Mouse (Mus musculus) spleen, embryonic (tissue): ENCODE results near the gene Nedd4.
"Not testable (repeated sequence)": the region's sequence is repeated elsewhere in the genome, so short reads cannot be mapped to it uniquely, and the experiment has no call there.

ENCODE experiments used
- CTCF ChIA-PET: fragments of 350-600 bp; sonication (Branson Sonifier 250); formaldehyde crosslinking; loops from one replicate; lab custom pipeline; 2022; lab: Charles Lee

Gene Nedd4

DNA sequence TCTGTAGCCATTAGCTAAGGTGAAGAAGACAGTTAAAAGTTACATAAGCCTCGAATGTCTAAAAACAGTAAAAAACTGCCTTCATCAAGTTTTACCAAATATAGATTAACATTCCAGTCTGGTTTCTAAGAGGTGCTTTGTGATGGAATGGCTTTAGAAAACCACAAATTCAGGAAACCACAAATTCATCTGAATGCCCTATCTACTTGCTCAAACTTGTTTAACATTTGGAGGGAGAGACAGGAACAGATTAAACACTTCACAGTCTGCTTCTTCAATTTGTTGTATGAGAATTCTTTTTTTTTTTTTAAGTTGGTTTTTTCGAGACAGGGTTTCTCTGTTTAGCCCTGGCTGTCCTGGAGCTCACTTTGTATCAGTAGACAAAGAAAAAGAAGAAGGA, 12.4 kb upstream of the Nedd4 start:
- CTCF ChIA-PET = no interaction called here

DNA sequence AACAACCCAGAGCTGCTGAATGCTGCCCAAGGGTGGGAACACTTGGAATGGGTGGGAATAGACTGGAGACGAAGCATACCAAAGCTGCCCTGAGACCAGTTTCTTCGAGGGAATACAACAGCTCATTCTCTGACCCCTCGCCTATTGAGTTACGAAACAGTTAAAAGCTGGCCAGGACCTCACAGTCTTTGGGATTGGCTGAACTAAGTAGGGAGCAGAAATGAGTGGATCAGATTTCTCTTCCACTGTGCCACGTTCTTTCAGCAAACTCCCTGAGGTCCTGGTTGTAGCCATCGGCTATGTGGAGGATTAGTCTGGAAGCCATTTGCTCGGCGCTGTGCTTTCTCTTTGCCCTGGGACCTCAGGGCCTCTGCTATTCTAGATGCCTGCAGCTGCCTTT, 9.2 kb upstream of the Nedd4 start:
- CTCF ChIA-PET = no interaction called here

DNA sequence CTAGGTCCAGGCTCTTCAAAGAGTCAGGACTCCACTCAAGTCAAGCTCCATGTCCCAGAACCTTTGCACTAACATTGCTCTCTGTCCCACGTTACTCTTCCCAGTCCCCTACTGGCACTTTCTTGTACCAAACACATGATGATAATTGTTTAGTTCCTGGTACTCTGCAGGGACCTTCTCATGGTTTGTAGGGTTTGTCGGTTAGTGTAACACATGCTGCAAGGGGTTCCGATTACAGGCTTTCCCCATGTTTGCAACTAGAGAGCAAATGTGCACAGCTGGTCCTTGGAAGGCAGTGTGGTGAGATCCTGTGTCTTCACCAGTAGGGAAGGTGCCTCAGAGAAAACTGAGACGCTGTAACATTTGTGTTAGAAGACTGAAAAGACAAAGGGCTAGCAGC, 8.6 kb upstream of the Nedd4 start:
- CTCF ChIA-PET = interaction anchor here (0.7 kb wide), 1 partner anchor 159 kb away, joined by 3 read pairs; no protein-coding TSS in a partner anchor

DNA sequence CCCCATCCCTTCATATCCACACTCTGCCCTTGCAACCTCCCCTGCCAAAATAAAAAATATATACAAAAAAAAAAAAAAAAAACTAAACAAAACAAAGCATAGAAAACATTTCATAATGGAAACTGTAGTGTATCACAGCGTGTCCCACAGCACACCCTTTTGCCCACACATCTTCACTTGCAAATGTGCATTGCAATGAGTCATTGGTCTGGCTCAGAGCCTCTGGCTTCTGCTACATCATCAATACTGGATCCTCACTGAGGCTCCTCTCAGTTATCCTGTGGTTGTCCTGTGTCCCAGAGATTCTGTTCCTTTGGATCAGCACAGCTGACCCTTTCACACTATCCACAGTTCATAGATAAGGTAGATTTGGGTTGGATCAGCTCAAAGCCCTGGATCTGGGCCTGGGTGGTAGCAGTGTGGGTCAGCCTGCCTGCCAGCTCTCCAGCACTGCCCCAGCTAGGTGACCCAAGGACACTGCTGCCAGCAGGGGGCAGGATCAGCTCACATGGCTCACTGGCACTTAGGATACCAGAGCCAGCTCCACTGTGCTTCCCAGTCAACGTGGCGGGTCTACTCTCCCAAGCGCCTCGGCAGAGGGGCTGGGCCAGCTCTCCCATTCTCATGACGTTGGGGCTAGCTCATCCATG, 7.4 kb upstream of the Nedd4 start:
- CTCF ChIA-PET = interaction anchor here (0.8 to 1.0 kb wide), 2 partner anchors 15 to 19 kb away, joined by 3 to 6 read pairs; no protein-coding TSS in a partner anchor

DNA sequence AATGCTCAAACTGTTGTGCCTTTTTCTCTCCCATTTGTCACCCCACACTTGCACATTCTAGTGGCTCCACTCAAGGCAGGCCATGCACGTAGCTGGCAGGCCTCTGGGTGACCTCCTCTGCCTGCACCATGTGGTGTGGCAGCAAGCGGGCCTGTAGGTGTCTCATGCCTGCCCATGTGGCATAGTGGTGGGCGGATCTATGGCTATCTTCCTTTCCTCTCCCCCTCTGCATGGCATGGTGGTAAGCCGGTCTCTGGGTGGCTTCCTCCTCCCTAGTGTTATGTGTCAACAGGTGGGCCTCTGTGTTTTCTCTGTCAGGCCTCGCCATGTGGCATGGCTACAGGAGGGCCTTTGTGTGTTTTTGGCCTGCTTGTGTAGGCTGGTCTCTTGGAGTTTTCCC, 6.5 kb upstream of the Nedd4 start:
- CTCF ChIA-PET = interaction anchor here (1.3 kb wide), 1 partner anchor 20 kb away, joined by 4 read pairs; no protein-coding TSS in a partner anchor

DNA sequence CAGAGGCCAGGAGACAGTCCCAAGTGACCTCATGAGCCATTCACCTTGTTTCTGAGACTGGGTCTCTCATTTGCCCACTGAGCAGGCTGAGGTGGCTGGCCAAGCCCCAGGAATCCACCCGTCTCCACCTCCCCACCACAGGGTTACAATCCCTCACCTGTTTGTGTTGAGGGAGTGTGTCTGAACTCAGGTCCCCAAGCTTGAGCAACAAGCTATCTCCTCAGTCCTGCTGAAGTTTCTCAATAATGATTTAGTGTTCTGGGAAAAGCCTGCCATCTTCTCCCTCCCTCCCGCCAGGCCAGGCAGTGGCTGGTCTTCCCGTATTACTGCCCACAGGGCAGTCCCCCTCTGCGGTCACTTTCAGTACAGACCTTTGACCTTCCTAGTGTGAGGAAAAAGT, 5.7 kb upstream of the Nedd4 start:
- CTCF ChIA-PET = interaction anchor here (1.1 to 1.3 kb wide), 2 partner anchors 19 to 209 kb away, joined by 4 read pairs; no protein-coding TSS in a partner anchor

DNA sequence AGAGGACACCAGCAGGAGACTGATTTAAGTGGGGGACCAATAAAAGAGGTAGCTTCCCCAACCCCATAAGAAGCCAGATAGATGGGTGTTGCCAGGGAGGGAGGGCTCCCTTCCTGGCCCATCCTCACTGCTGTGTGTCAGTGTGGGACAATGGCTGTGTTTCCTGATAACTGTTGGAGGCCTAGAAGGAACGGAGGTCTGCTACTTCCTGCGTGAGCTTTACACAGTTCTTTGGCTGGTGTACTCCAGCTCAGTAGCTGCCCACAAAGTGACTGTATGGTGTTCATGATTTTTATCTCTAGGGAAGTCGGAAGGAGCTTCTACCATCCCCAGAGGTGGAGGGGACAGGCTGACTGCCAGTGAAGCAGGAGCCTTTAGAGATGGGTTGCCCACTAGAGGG, 5.2 kb upstream of the Nedd4 start:
- CTCF ChIA-PET = interaction anchor here (1.1 to 1.3 kb wide), 2 partner anchors 19 to 209 kb away, joined by 4 read pairs; no protein-coding TSS in a partner anchor

DNA sequence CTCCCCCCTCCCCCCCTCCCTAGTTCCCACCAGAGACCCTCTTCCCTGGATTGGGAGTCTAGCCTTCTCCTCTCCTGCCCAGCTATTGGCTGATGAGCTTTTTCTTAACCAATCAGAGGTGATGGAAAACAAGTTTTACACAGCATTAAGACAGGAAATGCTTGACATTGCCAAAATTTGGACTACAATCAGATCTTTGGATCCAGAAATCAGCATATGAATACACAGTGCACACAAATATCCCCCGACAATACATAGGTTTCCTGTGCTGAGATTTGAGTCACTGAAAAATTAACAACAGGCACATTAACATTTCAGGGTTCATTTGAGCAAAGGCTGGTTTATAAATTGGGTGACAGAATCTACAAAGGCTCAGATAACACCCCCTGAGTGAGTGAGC, 4.5 kb upstream of the Nedd4 start:
- CTCF ChIA-PET = no interaction called here

DNA sequence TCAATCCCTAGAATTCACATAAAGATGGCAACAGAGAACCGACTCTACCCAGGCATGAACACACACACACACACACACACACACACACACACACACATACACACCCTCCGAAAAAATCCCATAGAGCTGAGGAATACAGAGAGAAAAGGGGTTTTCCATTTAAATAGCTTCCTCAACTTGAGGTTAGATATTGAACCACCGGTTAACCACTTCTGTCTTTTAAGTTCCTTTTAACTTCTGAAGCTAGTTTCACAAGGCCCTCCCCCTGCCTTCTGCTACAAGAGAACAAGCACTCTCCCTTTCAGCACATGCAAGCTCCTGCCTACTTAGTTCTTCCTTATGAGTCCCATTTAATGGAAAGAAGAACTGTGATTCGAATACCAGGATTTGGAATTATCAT, 2.0 kb upstream of the Nedd4 start:
- CTCF ChIA-PET = interaction anchor here (1.0 to 1.8 kb wide), 2 partner anchors 11 to 48 kb away, joined by 3 to 6 read pairs; no protein-coding TSS in a partner anchor

DNA sequence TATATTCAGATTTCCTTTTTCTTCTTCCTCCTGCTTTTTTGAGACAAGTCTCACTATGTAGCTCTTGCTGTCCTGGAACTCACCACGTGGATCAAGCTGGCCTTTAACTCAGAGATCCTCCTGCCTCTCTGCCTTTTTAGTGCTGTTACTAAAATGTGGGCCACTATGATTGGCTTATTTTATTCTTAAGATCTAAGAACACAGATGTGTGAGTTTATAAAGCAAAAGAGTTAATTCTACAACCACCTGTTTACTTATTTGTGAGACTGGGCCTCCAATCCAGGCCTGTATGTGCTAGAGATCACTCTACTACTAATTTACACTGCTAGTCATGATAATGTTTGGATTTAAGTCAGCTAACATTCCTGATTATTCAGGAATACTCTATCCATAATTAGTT, 1.2 kb upstream of the Nedd4 start:
- CTCF ChIA-PET = interaction anchor here (1.8 kb wide), 1 partner anchor 10 kb away, joined by 6 read pairs; no protein-coding TSS in a partner anchor

DNA sequence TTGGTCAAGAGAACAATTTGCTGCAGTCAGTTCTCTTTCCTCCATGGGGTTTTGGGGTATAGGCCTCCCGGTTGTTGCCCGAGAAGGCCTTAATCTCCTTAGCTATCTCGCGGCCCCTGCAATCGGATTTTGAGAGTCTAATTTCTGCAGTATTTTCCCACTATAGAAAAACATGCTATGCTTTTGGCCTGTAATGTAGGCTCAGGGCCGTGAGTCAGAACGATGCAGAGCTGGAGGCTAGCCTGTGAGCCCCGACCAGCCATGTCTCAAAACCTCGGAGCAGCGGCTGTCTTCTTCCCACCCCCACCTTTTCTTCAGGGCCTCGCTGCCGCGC, 618 bp upstream of the Nedd4 start:
- CTCF ChIA-PET = interaction anchor here (1.8 kb wide), 1 partner anchor 9 kb away, joined by 6 read pairs; no protein-coding TSS in a partner anchor

DNA sequence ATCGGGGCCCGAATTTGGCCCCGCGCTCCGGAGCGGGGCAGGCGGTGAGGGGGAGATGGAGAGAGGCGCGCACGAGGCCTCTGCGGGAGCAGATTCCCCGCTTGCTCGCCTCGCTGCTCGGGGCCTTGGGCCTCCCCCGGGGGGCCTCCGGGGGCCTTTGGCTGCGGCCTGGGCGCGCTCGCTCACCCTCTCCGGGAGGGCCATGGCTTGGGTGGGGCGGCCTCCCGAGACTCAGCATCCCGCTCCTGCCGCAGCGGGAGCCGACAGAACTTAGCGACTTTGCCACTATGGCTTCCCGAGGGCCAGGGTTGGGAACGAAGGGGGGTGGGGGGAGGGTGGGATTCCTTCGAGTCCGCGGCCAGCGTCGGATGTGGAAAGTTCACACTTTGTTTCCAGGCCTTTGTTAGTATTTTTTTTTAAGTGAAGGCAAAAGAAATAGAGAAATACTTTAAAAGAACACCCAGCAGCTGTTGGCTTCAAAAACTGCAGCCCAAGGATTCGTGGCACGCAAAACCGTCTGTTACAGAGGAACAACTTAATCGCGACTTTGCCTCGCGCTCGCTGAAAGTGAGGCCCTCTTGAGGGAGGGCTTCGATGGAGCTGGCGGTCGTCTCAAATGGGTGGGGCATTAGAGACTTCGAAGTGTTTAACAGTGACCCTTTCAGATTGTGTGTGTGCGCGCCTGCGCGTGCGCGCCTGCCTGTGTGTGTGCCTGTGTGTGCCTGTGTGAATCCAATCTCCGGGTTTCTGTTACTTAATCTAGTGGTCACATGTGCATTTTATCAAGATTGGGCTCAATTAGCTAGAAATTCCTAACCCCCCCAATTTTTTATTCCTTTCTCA, 766 bp downstream of the Nedd4 start:
- CTCF ChIA-PET = interaction anchor here (0.6 kb wide), 1 partner anchor 18 kb away, joined by 3 read pairs; no protein-coding TSS in a partner anchor

DNA sequence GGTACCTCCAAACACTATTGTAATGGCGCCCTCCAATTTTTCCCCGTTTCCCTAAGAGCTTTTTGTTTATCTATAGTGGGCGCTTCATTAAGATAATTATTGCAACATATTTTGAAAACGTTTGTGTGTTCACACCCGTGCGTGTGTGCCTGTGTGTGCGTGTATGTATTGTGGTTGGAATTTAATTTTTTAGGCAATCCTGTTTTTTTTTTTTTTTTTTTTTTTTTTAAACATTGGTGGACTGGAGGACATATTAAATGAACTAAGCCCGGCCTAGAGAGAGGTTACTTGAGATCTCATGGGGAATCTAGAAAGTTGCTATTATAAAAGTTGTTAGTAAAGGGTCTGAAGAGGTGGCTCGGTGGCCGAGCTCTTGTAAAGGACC, 1.4 kb downstream of the Nedd4 start:
- CTCF ChIA-PET = no interaction called here

DNA sequence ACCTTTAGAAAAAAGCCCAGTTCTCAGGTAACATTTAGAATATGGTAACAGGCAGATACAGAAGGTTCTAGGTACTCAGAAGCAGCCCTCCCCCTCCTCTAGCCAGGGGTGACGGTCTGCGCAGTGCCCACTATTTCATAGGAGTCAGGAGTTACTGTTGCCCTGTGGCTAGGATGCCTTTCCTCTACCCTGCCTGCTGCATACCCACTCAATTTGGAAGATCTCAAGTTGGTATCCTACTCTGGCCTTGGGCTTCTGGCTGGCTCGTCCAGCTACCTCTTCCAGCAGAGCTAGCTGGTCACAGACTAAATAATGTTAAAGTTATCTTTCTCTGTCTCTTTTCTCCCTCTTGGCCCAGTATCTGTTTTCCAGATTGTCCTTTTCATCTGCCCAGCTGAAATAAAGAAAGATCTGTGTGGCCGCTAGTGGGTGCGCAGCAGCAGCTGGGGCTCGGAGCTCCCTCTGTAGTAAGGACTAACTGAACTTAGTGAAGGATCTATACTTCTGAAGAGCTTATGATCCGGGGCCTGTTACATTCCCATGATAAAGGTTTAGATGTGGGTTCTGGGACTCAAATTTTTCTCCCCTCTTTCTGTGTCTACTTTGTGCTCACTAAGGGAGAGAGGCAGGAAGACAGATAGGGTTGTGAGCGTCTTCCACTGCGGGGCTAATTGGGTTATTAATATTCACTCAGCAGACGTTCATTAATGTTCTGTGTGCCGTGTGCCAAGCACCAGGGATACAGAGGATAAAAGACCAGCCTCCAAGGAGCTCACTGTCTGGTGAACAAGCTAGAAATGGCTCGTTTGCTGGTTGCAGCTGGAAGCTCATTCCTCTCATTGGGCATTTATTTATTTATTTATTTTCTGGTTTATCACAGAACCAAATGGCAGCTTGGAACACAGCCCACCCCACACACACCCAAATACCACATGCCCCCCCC, 2.5 kb downstream of the Nedd4 start:
- CTCF ChIA-PET = no interaction called here

DNA sequence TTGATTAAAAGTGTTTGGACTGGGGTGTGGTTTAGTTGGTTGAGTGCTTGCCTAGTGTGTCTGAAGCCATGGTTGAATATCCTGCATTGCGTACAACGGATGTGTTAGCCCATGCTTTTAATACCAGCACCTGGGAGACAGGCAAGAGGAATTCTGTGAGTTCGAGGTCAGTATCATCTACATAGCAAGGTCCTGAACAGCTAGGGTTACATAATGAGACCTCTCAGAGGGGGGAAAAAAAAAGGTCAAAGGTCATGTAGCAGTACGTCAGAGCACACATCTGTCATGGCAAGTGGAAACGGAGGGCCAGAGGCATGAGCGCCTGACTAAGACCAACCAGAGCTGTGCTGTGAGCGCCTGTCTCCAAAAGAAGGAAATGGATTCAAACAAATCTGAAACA, 3.4 kb downstream of the Nedd4 start:
- CTCF ChIA-PET = no interaction called here

DNA sequence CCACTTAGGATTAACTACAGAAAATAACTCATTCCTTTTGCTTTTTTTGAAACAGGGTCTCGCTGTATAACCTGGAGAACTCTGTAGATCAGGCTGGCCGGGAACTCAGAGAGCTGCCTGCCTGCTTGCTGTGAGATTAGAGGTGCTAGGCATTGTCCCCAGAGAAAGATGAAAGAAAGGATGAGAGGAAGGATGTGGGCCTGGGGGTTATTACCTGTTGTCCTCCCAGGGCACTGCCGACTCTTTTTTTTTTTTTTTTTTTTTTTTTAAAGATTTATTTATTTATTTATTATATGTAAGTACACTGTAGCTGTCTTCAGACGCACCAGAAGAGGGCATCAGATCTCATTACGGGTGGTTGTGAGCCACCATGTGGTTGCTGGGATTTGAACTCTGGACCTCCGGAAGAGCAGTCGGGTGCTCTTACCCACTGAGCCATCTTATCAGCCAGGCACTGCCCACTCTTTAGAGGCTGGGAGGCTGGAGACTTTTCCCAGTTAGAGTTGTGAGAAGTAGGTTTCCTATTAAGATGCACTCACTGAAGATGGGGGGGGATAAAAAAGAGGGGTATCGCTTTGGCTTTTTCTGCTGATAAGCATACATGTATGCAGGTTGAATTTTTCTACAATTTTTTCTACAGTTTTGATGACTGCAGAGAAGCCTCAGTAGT, 4.3 kb downstream of the Nedd4 start:
- CTCF ChIA-PET = not testable (repeated sequence)

DNA sequence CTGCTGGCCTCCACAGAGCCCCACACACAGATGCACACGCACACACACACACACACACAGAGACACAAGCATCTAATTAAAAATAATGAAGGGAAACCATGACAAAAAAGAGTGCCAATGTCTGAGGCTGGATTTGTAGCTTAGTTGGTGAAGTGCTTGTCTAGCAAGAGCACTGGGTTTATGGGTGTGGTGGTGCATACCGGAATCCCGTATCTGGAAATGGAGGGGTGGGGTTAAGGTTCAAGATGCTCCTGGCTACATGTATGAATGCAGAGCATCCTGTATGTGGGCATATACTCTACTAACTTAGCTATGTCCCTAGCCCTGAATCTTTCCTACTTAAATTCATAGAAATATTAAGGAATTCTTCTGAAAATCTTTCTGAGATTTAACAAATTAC, 5.0 kb downstream of the Nedd4 start:
- CTCF ChIA-PET = no interaction called here

DNA sequence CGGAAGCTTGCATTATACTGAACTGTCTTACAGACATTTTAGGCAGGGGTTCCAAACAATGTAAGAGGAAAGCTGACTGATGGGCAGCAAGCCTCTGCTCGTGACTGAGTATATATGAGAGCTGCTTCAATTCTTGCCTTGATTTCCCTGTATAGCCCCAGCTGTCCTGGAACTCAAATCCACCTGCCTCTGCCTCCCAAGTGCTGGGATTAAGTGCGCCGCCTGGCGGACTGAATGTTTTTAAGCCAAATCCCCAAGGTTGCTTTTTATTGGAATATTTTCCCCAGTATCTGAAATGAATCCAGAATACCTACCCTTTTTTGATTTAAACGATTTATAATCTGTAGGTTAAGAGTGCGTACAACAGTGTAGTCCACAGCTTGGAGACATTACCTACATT, 7.2 kb downstream of the Nedd4 start:
- CTCF ChIA-PET = interaction anchor here (0.6 to 0.8 kb wide), 2 partner anchors 14 to 585 kb away, joined by 3 to 5 read pairs; no protein-coding TSS in a partner anchor

DNA sequence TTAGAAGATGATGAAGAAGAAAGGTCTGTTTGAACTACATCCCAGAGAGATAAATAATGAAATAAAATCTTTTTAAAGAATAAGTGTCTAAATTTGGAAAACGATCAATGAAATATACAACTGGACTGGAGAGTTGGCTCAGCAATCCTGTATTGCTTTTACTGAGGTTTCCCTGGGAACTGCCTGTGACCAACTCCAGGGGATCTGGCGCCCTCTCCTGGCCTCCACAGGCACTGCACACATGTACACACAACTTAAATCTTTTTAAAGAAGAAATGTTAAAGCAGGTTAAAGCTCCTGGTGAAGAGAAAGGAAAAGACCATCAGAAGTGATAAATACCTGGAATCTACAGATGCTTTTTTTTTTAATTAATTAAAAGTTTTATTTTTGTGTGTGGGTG, 10.2 kb downstream of the Nedd4 start:
- CTCF ChIA-PET = interaction anchor here (0.6 to 1.5 kb wide), 2 partner anchors 37 to 583 kb away, joined by 5 to 6 read pairs; no protein-coding TSS in a partner anchor

DNA sequence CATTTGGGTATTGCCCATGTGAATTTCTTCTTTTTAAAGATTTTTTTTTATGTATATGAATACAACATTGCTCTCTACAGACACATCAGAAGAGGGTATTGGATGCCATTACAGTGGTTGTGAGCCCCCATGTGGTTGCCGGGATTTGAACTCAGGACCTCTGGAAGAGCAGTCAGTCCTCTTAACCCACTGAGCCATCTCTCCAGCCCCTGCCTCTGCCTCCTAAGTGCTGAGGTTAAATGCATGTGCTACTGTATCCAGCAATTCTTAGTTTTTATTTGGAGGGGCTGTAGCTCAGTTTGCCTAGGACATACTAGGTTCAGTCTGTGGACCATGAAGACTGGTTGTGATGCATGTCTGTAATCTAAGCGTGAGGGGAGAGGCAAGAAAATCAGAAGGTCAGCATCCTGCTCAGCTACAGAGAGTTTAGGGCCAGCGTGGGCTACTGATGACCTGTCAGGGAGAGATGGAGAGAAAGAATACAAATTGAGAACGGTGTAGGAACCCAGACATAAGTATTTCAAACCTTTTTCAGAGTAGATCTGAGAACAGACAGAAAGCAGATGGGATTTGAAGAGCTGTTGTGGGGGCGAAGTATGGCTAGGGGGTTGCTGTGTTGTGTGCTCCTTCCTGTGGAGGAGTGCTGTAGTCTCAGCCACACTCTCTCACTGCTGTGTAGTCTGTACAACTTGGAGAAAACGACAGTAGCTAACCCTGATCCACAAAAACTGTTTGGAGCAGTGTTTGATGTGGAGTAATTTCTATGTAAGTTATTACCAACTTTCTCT, 13.0 kb downstream of the Nedd4 start:
- CTCF ChIA-PET = interaction anchor here (0.6 to 1.2 kb wide), 2 partner anchors 19 to 51 kb away, joined by 4 to 6 read pairs; no protein-coding TSS in a partner anchor
